Mouse (Mus musculus) mature B cell (primary cell): Measurements from ENCODE around the gene Ccdc92b.

Source experiments
- in situ Hi-C: fragments of 300-500 bp; cut with MboI; formaldehyde crosslinking; loops from 2 replicates; pipeline ENCODE4 v1.14.3; 2019

Ccdc92b gene

DNA sequence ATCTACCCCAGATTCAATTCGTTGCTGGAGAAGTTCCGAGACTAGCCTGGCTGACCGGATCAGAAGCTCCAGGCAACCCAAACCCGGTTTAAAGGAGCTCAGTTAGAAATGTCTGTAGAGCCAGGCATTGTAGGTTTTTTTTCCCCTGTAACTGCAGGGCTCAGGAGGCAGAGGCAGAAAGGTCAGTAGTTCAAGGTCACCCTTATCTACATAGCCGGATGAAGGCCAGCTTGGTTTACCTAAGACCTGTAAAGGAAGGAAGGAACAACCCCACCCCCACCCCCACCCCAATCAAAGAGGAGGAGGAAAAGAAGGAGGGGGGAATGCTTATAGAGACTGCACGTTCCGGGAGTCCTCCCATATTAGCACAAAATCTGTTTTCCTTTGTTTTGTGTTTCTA is 8.0 kb upstream of the Ccdc92b start:
- in situ Hi-C loops, result no loop called here

- in situ Hi-C loops, result no loop called here
Measured at GRCm38 (mm10) chr11:74613428-74613827, 6.0 kb upstream of the Ccdc92b start.

DNA sequence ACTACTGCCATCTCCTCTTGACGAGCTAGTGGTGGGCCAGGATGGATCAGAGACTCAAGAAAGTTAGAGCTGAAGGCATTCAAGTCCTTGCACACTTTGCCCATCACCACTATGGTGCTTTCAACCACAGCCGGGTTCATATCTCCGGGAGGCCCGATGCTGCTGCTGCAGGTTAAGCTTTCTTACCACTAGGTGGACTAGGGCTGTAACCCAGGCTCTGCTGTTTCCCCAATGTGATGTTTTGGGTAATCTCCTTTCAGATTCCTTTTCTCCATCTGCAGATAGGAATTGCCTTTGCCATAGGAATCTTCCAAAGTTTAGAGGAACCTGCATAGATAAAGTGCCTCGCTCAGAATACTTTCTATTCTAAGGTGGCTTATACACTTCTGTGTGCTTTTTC is 3.8 kb upstream of the Ccdc92b start:
- in situ Hi-C loops, result no loop called here

DNA sequence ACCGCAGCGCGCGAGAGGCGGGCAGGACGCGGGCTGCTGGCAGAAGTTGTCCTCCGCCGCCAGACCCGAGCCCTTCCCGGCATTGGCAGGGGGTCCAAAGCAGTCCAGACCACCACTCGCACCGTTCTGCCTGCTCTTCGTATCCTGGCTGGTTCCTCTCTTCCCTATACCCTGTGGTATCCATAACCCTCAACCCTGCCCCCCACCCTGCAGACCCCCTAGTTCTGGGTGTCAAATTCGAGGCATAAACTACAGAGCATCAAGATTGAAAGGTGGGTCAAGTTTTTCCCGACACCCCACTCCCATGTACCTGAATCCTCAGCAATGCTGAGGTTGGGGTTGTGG is 523 bp downstream of the Ccdc92b start:
- in situ Hi-C loops, result no loop called here

GRCm38 (mm10) chr11:74621974-74622669 is 2.7 kb downstream of the Ccdc92b start:
- in situ Hi-C loops, result no loop called here

- in situ Hi-C loops, result no loop called here
Measured at GRCm38 (mm10) chr11:74623693-74624092, 4.3 kb downstream of the Ccdc92b start.

GRCm38 (mm10) chr11:74625333-74625732 is 5.9 kb downstream of the Ccdc92b start:
- in situ Hi-C loops, result no loop called here

DNA sequence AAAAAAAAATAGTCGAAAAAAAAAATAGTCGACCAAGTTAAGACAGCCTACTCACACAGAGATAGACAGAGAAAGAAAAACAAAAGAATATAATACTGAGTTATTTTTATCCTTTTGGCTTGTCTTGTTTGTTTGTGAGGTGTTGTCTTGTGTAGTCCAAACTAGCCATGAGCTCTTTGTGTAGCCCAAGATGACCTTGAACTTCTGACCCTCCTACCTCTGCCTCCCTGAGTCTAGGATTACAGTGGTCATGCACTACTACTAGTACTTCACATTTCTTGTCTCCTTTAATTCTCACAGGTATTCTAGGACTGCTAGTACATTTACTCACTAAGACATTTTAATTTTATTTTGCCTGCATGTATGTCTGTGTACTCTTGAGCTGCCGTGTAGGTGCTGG is 8.1 kb downstream of the Ccdc92b start:
- in situ Hi-C loops, result no loop called here

DNA sequence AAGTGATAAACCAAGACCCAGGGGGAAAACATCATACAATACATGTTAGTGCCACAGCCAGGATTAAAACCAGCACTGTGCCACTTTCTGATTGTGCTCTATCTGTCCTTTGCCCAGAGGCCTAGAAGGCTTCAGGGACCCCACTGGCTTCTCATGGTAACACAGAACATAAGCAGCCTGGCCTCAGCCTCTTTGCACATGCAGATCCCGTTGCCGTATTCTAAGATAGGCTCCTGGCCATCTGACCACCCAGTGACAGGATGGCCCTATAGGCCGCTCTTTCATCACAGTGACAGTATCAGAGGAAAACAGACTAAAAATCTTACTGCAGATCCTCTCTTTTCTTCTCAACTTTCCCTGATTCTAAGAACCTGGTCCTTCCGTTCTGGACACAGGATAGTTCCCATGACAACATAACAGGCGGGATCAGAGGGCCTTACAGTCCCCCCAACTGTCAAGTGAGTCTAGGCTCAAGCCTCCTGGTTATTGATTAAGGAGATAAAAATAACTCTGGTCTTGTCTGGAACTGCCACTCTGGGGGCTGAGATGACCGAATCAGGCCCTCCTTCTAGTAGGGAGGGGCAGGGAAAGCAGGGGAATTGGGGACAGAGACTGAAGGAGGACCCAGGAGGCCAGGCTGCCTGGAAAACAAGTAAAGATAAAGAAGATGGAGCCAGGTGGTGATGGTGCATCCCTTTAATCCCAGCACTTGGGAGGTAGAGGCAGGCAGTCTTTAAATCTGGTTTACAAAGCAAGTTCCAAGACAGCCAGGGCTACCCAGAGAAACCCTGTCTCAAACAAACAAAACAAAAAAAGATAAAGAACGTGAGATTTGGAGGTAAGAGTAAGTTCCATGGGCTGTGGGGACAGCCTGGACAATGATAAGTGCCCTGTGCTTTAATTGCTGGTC is 12.7 kb downstream of the Ccdc92b start:
- in situ Hi-C loops, result no loop called here

DNA sequence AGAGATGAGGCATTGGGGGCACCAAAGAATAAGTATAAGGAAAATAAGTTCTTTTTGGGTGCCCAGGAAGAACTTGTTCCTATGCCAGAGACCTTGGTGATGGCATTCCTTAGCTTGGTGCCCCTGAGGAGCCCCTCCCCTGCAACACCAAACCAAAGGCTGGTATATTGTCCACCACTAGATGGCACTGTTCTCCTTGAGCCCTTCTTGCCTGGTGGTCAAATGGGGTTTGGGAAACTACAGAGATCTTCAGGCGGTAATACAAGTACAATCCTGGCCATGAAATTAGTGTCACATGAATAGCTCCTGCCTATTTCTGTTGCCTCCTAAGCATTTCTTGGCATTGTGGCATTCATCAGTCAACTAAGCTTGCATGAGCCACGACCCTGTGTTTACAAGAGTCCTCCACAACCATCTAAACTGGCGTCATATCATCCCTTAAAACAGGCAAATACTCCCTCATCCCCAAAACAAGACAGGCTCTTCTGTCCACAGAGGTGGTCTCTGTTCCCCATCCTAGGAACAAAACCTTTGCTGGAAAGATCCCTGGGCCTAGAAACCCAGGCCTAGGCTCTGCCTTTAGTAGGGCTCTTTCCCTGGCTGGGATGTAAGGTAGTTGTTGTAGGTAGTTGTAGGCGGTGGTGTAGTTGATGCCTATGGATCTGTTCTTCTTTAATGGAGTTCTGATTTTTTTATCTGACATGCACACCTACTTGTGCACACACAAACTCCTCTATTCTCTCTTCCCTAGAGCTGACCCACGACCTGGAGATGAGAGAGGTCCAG is 15.3 kb downstream of the Ccdc92b start:
- in situ Hi-C loops, result no loop called here

DNA sequence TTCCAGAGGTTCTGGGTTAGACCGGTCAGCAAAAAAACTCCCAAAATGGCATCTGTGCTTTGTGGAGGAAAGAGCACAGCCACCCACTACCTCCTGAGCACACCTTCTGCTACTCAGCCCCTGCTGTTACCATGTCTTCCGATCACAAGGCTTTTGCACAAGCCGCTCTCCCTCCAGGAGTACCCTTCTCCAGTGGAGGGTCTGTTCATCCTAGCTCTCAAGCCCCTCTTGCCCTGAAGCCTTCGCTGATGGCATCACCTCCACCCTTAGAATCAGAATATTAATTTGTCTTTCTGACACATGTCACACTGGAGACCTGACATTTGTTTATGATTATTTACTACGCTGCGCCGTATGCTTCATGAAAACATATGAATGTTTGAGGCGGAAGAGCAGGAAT is 18.1 kb downstream of the Ccdc92b start:
- in situ Hi-C loops, result no loop called here

DNA sequence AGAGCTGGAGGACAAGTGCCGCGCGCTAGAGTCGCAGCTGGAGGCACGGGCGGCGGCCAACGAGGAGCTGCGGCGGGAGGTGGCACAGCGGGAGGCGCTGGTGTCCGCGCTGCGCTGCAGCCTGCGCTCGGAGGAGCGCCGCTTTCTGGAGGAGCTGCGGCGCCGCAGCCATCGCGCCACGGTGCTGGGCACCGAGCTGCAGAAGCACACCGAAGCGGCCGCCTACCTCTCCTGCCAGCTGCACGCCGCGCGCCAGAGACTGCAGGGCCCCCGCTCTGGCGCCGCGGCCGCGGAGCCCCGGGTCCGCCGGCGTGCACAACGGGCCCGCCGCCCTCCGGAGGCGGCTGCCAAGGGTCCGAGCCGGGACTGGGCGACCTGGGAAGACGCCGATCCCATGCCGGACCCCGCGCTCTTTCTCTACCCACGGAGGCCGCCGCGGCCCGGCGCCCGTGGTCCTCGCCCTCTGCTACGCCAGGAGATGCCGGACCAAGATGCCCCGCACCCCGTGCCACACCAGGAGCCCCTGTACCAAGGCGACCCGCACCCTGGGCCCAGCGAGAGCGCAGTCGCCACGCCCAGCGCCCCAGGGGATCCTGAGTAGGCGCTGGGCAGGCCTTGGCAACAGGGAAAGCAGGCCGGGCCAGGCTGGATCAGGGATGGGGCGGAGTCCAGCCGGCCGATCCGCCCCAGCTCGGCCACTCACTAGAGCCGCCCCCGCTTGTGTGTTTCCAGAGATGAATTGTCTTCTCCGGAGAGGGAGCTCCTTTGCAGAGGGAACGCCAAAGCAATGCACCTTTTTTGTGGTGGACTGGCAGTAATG is 18.8 kb downstream of the Ccdc92b start:
- in situ Hi-C loops, result no loop called here

DNA sequence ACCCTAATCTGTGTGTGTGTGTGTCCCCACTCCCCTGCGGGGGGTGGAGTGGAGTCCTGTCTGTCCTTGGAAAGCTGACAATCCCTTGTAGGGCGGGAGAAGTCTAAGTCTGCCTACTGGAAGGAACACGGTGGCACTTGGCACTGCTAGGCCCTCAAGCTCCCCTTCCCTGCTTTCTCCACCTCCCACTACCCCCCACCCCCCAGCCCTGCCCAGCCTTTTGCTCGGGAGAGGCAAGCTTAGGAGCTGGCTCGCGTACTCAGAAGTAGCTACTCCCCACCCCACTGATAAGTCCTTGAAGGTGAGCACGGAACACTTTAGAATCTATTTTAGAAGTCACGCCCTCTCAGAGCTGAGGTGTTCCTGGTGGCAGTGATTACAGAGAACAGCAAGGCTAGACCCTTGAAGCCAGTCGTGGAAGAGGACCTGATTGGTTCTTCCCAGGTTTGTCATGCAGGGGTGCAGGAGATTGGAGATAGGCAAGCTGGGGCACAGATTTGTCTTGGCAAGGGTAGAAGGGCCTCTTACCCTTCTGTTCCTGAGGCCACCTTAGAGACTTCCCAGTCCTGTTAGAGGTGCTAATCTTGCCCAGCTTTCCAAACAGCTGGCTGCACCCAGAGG is 19.5 kb downstream of the Ccdc92b start:
- in situ Hi-C loops, result no loop called here

GRCm38 (mm10) chr11:74639628-74640027 is 20.2 kb downstream of the Ccdc92b start:
- in situ Hi-C loops, result no loop called here

GRCm38 (mm10) chr11:74647966-74648365 is 28.6 kb downstream of the Ccdc92b start:
- in situ Hi-C loops, result no loop called here

DNA sequence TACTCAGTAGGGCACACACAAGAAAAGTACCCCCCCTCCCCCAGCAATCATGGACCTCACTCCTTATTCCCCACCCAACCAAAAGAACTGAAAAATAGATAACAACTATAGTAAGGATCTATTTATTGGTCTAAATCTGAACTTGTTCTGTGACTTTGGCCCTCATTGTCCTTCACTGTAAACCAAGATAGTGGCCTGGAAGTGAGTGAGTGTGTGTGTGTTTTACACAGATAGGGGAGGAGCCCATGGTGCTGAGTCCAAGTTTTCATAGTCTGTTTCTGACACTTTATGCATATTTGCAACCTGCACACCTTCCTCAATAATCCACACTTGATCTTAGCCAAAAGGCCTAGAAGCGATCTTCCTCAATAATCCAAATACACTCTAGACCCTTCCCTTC is 29.3 kb downstream of the Ccdc92b start:
- in situ Hi-C loops, result no loop called here

DNA sequence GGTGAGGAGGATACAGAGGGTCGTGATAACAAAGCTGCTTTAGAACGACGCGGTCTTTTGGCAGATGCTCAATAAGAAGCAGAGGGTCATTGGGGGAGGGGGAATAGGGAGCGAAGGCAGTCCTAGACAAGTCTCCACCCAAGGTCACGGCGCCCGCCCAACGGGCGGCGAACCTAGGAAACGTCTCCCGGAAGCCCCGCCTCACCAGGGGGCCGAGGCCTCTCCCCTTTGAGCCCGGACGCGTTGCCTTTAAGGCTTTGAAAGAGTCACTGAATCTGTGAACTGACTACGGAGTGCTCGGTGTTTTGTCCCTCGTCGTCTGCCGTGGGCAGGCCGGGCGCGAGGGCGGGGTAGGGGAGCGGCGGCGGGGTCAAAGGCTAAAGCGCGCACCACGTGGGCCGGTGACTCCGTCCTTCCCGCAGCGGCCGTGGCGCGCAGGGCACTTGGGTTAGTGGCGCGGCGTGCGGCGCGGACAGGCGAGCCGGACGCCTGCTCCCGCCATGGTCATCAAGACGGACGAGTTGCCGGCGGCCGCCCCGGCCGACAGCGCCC is 29.8 kb downstream of the Ccdc92b start, which contains the start of gene Cluh:
Gene Cluh, plus strand, starts transcription at position 401 of the 552 bp plus-strand sequence.
- in situ Hi-C loops, result no loop called here

DNA sequence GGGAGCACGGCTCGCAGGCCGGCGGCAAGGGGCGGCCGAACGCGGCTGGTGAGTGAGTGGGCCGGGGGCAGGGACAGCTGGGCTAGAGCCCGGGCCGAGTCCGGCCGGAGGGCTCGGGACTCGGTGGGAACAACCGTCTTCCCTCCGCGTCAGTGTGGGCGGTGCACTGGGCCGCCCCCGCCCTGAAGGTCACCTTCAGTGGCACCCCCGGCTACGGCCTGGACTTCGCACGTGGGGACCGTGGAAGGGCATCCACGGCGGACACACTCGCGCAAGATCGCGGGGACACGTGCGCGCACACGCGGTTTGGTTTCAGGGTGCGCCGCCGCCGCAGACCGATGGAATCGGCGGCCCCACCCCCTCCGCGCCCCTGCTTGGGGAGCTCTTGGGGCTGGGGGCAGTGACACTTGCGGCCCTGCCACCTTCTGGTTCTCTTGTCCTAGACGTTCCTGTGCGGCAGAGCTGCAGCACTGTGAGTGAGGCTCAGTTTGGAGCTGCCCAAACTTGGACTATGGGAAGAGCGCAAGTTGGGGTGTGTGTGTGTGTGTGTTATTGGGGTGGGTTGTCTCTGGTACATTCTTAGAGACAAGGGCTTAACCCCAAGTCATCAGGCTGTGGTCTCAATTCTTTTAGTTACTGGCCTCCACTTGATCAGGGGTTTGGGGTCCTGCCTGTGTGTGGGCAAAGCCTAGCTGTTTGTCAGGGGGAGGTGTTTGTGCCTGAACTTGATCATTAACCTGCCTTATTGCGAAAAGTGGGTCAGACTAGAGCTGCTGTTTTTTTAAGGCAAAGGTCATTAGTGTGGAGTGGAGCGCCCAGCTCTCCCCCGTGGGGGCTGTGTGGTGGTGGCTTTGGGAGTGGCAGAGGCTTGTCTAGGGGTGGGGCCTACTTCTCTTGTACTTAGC is 30.5 kb downstream of the Ccdc92b start:
- in situ Hi-C loops, result no loop called here

DNA sequence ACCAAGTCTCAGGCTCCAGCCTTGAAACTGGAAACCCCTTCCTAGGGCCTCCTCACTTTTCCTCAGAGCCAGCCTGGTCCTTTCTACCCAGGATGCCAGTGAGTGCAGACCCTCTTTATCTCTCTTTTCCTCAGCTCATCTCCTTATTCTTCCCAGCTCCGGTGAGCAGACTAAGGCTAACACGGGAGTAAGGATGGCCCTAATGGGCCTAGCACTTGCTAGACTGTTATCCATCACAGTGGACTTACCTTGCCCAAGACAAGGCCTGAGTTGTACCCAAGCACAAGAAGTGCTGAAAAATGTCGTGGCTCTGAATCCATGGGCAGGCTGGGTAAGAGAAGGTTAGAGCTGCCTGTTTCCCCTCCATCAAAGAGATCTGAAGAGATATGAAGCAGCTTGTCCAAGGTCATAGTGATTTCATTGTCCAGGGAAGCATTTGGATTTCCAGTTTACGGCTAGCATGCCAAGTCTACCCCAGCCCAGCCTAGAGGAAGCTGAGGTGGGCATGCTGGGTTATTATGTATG is 31.2 kb downstream of the Ccdc92b start:
- in situ Hi-C loops, result no loop called here

DNA sequence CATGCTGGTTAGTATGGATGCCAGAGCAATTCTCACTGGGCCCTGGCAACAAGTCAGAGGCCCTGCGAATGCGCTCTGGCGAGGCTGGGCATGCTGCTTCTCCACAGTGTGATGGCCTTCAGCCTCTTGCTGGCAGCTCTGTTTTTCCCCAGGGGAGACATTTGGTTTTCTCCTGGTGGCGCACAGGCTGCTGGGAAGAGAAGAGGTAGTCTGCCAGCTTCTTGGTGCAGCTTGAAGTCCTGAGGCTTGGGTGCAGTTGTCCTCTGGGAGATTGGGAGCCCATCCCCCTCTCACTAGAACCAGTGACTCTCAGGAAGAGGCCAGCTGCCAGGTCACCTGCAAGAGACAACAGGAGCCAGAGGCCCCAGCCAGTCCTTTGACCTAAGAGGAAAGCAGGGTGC is 33.4 kb downstream of the Ccdc92b start:
- in situ Hi-C loops, result no loop called here
